Mouse (Mus musculus): ENCODE data around the gene Rad51d.

Rad51d gene

GRCm38 (mm10) chr11:82891936-82892335, 1.5 kb upstream of the Rad51d start, which contains the start of gene Fndc8:
Gene Fndc8 (plus strand): TSS chr11:82892124.
- DNase-seq (ENCODE audit: low spot score), result no peak

GRCm38 (mm10) chr11:82889524-82890341, 681 bp downstream of the Rad51d start:
- DNase-seq (ENCODE audit: low spot score), result peak; percentile 28

DNA sequence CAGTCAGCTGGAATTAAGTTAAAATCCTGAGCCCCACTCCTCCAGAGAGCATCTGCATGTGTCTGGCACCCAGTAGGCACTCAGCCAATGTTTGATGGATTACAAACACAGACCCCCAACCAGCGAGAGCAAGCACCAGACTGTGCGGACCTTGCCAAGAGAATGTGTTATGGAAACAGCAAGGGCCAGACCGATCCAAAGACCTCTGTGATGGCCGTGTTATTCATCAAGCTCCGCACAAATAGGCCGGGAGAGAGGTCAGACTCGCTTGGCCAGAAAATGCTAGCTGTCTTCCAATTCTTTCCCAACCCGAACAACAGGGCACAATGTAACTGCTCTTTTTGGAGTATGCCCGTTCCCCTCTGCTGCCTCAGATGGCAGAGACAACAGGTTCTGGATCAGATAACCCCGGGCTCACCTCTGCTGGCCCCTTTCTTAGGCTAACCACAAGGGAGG, 1.9 kb downstream of the Rad51d start:
- DNase-seq (ENCODE audit: low spot score), result peak; percentile 26

DNA sequence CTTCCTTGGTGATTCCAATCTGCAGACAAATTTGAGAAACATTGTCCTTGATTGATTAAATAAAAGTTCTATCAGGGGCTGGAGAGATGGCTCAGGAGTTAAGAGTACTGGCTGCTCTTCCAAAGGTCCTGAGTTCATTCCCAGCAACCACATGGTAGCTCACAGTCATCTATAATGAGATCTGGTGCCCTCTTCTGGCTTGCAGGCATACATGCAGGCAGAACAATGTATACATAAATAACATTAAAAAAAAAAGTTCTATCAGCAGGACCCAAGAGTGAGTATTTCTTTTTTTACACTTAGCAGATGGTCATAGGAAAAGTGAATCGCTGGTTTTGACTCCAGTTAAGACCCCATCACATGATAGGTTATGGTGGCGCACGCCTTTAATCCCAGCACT, 3.9 kb downstream of the Rad51d start:
- no peak for DNase-seq (ENCODE audit: low spot score)

DNA sequence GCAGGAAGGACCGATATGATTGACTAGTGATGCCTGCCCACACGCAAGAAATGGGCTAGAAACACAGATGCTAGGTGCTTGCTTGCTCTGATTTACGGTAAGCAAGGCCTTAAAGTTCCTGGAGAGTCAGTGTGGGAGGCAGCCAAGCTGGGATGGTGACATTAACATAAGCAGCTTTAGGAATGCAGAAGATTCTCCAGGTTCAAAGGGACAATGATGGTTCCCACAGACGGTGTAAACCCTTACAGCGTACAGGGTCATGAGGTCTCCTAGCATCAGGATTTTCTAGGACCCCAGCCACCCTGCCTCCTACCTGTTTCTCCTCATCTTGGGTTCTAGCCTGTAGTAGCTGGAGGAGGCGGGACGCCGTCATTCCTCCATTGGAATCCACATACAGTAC, 7.2 kb downstream of the Rad51d start:
- DNase-seq (ENCODE audit: low spot score), result no peak

GRCm38 (mm10) chr11:82877726-82878344, 12.6 kb downstream of the Rad51d start:
- no peak for DNase-seq (ENCODE audit: low spot score)

- DNase-seq (ENCODE audit: low spot score), result no peak
Measured at GRCm38 (mm10) chr11:82875631-82876030, 14.8 kb downstream of the Rad51d start.

GRCm38 (mm10) chr11:82874924-82875323, 15.5 kb downstream of the Rad51d start:
- no peak for DNase-seq (ENCODE audit: low spot score)

GRCm38 (mm10) chr11:82871031-82871446, 19.4 kb downstream of the Rad51d start, which contains the start of gene Rffl:
Gene Rffl (minus strand): TSS chr11:82871210.
- peak; percentile 97 for DNase-seq (ENCODE audit: low spot score)

GRCm38 (mm10) chr11:82870173-82871030, 20.0 kb downstream of the Rad51d start:
- DNase-seq (ENCODE audit: low spot score), result peak; percentile 56

- DNase-seq (ENCODE audit: low spot score), result no peak
Measured at GRCm38 (mm10) chr11:82869506-82870172, 20.8 kb downstream of the Rad51d start.

DNA sequence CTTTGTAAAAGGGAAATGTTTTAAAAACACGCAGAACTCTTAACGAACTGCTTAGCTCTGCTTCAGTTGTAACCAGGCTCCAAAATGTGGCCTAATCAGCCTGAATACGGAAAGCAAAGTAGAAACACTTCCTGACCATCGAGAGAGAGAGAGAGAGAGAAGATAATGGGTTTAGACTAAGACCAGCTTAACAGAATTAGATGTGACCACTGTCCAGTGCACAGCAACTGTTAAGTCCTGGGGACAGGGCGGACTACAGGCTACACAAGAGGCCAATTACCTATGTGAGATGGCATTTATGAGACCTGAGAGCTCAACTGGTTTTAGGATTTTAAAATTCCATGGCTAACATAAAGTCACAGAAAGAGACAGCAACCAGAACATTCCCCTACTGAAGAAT, 22.5 kb downstream of the Rad51d start:
- DNase-seq (ENCODE audit: low spot score), result no peak

DNA sequence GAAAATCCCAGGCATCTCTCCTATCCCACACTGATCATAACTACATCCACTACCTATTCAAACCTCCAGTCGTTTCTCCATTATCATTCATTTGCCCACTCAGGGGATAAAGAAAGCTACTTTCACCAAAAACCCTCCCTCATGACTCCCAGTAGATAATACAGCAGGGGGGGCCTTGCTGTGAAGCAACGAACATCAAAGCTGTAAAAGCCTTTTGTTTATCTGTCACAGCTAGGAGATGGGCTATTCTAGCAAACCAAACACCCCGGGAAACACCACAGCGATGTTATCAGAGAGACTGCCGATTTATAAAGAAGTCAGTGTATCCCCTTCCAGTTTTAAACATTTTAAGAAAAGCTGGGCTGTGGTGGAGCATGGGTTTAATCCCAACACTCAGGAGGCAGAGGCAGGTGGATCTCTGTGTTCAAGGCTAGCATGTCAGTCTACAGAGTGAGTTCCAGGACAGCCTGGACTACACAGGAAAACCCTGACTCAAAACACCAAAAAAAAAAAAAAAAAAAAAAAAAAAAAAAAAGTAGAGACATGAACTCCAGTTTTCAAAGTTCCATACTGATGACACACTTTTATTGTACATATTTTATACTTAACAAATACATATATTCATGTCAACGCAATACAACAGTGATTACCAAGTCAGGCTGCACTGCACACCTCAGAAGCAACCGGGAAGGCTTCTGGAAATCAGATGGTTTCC, 23.4 kb downstream of the Rad51d start:
- no peak for DNase-seq (ENCODE audit: low spot score)

GRCm38 (mm10) chr11:82865957-82866356, 24.5 kb downstream of the Rad51d start:
- no peak for DNase-seq (ENCODE audit: low spot score)

DNA sequence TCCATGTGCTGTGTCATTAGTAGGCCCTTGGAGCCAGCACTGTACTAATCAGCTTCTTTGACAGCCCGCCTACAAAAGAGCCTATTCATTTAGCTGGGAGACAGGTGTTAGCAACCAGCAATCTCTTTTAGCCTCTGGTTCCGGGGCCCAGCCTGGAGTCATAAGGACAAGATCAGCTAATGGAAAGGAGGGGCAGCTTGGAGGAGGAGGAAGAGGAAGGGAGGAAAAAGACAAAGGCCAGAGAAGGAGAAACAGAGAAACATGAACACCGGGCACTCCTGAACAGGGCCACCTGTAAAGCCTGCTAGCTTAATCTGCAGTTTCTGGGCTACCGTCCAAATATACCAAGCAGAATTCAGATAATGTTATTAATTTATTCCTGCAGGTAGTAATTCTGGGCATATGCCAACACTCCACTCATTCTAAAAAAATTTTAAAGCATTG, 26.9 kb downstream of the Rad51d start:
- no peak for DNase-seq (ENCODE audit: low spot score)

- no peak for DNase-seq (ENCODE audit: low spot score)
Measured at GRCm38 (mm10) chr11:82863059-82863458, 27.4 kb downstream of the Rad51d start.

- no peak for DNase-seq (ENCODE audit: low spot score)
Measured at GRCm38 (mm10) chr11:82862638-82863037, 27.8 kb downstream of the Rad51d start.

GRCm38 (mm10) chr11:82861558-82861957, 28.9 kb downstream of the Rad51d start:
- DNase-seq (ENCODE audit: low spot score), result peak; percentile 30

DNA sequence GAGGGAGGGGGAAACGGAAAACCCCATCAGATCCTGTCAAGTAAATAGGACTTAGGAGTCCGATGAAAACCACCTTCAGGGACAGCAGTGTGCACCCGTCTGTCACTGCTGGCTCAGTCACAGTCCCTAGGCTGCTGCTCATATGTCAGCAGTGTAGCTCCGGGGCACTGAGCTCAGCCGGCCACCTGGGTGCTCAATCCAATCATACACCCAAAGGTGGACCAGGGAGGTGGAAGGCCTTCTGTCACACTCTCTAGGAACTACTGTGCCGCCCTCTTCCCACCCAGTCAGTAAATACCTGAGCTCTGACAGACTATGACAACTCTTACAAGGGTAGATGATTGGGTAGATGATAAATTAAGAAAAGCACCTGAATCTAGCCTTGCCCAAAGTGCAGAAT, 29.7 kb downstream of the Rad51d start:
- no peak for DNase-seq (ENCODE audit: low spot score)

DNA sequence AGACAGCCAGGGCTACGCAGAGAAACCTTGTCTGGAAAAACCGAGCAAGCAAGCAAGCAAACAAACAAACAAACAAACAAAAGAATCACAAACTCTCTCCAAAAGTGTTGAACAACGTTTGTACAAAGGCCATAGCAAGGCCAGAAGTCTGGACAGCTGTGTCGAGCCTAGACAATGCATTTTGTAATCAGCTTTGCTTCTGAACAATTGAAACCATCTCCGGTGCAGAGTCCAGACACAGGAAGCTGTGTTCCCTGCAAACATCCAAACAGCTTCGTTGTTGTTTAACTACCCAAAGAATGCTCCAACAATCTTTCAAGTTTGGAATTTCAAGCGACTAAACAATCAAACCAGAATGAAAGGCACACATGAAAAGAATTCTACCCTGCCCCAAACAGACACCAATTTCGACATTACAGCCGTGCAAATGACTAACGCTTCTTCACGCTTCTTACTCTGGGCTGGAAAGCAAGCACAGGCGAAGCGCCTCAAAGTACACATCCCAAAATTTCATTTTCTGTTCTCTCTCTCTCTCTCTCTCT, 33.0 kb downstream of the Rad51d start:
- no peak for DNase-seq (ENCODE audit: low spot score)

- no peak for DNase-seq (ENCODE audit: low spot score)
Measured at GRCm38 (mm10) chr11:82856032-82856431, 34.4 kb downstream of the Rad51d start.

All from urinary bladder, postnatal 14 days (tissue).